Mouse (Mus musculus) gastrocnemius, adult 18-20 months (tissue): ENCODE results near the gene Ccdc117. TPM values are rescaled to one million over a fixed set of nuclear protein-coding genes. Genes with fewer than 3 reads are reported as not detected.

Experiments
- DNase-seq: peaks from one replicate; pipeline ENCODE4 v3.0.0; 2021; ENCODE audit warnings: low spot score
- total RNA-seq, 2 experiments: library from RNA; stranded (reverse); gene quantifications; 2 replicates each; pipeline ENCODE4 v1.2.3; 2021

Ccdc117 gene
- total RNA-seq, 2 experiments from 2014 or later = 22.0 to 24.7 TPM

DNA sequence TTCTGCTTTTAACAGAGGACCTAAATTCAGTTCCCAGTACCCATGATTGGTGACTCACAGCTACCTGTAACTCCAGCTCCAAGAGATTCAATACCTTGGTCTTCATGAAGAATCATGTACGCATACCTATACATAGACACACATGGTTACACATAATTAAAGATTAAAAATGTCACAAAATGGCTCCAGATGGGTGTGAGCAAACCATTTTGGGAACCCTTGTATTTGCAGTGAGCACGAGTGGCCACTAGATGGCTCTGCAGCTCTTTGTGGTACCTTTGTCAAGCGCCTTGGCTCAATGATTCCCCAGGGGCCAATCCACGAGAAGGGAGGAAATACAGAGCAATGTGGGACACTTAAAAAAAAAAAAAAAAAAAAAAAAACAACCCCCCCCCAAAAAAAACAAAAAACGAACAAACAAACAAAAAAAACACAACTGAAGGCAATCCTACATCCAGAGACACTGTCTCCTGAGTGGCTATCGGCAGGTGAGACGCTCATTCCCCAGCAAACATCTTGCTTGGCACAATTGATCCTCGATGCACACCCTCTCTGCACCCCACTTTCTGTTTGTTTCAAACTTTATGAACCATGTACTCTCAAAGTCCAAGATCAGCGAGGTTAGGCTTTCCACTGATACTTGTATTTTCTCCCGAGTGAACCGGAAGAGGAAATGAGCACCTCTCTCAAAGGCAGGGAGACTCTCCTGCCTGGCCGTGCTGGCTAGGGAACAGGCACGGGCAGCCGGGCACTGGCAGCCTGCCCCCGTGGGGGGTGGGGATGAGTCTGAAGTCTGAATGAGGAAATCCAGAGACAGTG is 56.6 kb downstream of the Ccdc117 start:
- peak; percentile 88 for DNase-seq

DNA sequence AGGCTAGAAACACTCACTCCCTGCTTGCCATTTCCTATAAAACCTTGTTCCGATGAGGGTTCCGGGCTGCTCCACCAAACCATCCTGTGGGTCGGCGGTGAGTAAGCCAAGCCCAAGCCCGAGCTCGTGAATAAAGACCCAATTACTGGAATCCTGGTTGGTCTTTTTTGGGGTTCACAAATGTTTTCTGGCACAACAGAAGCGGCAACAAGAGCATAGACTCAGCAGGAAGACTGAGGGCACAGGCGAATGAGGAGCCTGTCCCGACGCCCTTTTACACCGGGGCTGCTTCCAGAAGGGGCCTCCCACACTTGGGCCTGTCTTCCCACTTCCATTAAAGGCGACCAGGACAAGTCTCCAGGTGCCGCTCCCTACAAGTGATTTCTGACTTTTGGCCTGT is 59.4 kb downstream of the Ccdc117 start:
- no peak for DNase-seq

Other genes with a start within 250 kb of the Ccdc117 start
- 1 to 10 TPM; 5.0 to 7.4 TPM for gene Znrf3, start 97.3 kb downstream of the Ccdc117 start, total RNA-seq
- gene Xbp1, start 21.5 kb downstream of the Ccdc117 start, total RNA-seq = 10 to 100 TPM; 64.1 to 66.8 TPM
- not detected for gene Ankrd36, start 27.5 kb upstream of the Ccdc117 start, total RNA-seq
- 100 to 1,000 TPM in 1 of 2 experiments, 10 to 100 TPM in 1; 95.5 to 103 TPM for gene Mrps24, start 173.5 kb upstream of the Ccdc117 start, total RNA-seq
- 10 to 100 TPM; 38.8 to 48.7 TPM for gene Urgcp, start 220.2 kb upstream of the Ccdc117 start, total RNA-seq
- 10 to 100 TPM; 11.1 to 12.7 TPM for gene Dbnl, start 246.3 kb upstream of the Ccdc117 start, total RNA-seq